Mouse (Mus musculus): ENCODE results near the gene Fam84b. TPM values are rescaled to one million over a fixed set of nuclear protein-coding genes. Genes with fewer than 3 reads are reported as not detected.
"Not testable (repeated sequence)": the region's sequence is repeated elsewhere in the genome, so short reads cannot be mapped to it uniquely, and the experiment has no call there.

Fam84b gene
- total RNA-seq (2022), result 10 to 100 TPM; 10.2 to 14.3 (median 11.9) TPM

DNA sequence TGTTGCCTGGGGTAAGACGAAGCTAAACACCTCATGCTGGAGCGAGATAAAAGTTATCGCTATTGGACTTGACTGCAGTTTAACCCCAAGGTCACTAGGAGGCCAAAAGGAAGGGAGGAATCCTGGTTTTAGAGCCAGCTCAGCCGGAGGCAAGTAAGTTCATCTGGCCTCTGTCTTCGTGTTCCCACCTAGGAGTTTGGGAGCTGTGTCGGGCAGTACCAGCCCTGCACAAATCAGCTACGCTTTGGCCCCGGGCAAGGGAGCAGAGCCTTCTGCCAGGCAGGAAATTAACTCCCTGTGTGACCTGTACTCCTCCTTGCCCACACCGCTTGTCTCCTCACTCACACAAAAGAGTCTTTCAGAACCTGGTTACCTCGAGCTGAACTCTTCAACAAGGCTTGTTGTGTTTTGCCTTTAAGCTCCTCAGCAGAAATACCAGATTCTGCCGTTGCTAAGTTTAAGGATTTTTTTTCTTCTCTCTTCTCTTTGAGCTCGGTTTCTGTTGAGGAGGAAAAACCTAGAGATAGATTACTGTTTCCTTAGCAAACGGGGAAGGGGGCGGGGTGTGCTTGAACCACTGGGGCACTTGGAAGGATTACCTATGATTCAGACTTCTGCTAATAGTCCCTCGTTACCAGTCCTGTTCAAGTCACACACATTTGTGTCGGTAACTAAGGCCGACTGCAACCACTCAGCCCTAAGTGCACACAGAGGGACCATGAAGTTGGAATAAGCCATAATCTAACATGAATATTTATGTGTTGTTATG, at the start of gene Fam84b:
Gene Fam84b (minus strand): TSS at position 548 of the 769 bp plus-strand sequence.
- no peak for DNase-seq (ENCODE audit: low spot score in 2 of 2)

GRCm38 (mm10) chr15:60898187-60898965, 44.8 kb upstream of the Fam84b start:
- DNase-seq (ENCODE audit: low spot score in 2 of 2), result no peak

DNA sequence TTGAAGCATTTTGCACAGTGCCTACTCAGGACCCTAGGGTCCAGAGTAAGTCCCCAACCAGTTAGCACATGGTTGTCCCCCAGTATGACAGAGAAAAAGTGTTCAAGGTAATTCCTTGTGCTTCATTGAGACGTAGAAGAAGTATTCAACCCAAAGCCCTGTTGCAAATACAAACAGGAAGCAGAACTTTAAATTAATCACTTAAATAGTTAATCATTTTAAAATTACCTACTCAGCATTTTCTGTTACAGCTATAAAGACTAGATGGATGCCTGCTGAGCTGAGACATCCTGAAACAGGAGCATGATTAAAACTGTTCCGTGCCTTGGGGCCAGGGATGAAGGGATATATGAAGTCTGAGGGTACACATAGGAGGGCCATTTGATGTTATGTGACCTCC, 42.5 kb upstream of the Fam84b start:
- DNase-seq (ENCODE audit: low spot score in 2 of 2), result no peak

GRCm38 (mm10) chr15:60892976-60893463, 39.4 kb upstream of the Fam84b start:
- DNase-seq (ENCODE audit: low spot score in 2 of 2), result no peak

- no peak for DNase-seq (ENCODE audit: low spot score in 2 of 2)
These were observed 35.1 kb upstream of the Fam84b start for GRCm38 (mm10) chr15:60888724-60889123.

- no peak for DNase-seq (ENCODE audit: low spot score in 2 of 2)
These were observed 22.1 kb upstream of the Fam84b start for GRCm38 (mm10) chr15:60875721-60876120.

- no peak for DNase-seq (ENCODE audit: low spot score in 2 of 2)
These were observed 8.8 kb upstream of the Fam84b start for GRCm38 (mm10) chr15:60862417-60862816.

GRCm38 (mm10) chr15:60855112-60855511, 1.5 kb upstream of the Fam84b start:
- DNase-seq (ENCODE audit: low spot score in 2 of 2), result no peak

DNA sequence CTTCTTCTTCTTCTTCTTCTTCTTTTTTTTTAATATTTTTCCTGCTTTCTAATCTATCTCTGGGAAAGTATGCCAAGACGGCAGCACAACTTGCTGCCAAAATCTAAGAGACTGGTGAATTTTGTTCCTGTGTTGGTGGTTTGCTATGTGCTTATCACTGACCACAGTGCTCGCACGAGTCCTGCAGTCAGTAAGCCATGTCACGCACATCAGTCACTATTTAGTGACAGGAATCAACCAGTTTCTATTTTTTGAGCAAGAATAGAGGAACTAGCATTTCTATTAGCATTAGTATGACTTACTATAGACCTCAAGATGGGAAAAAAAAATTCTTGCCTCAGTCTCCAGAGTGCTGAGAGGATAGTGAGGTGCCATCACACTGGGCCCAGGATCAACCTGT, 573 bp upstream of the Fam84b start:
- DNase-seq (ENCODE audit: low spot score in 2 of 2), result no peak

DNA sequence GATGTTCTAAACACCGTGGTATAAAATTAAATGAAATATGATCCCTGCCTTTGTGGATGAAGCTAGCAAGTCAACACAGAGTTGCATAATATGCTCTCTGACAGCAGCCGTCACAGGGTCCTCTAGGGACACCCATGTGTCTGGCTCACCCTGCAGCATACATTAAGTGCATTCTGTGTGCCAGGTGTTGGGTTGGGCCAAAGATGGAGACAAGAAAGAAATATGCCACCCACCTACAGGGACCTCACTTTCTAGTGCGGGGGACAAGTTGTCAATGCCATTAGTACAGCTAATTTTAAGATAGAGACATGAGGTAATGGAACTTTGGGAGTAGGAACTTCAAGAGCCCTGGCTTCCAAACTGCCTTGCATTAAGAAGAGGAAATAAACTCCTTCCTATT, 4.9 kb downstream of the Fam84b start:
- no peak for DNase-seq (ENCODE audit: low spot score in 2 of 2)

GRCm38 (mm10) chr15:60846291-60846690, 7.3 kb downstream of the Fam84b start:
- DNase-seq (ENCODE audit: low spot score in 2 of 2), result no peak

DNA sequence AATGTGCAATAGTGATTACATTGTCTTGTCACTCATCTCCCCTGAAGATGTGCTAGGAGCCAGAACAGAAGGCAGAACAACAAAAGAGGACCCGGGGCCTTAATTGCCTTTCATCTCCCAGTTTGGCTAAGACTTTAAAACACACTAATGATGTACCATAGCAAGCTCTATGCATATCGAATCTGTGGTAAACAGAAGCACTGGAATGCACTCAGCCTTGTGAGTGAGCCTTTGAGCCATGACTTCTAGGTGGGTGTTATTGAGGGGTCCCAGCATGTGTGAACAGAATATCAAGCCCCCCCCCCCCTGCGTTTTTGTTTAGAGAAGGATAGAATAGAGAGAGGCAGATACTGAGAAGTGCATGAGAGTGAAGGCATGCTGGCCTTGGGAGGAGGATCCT, 7.7 kb downstream of the Fam84b start:
- DNase-seq (ENCODE audit: low spot score in 2 of 2), result no peak

DNA sequence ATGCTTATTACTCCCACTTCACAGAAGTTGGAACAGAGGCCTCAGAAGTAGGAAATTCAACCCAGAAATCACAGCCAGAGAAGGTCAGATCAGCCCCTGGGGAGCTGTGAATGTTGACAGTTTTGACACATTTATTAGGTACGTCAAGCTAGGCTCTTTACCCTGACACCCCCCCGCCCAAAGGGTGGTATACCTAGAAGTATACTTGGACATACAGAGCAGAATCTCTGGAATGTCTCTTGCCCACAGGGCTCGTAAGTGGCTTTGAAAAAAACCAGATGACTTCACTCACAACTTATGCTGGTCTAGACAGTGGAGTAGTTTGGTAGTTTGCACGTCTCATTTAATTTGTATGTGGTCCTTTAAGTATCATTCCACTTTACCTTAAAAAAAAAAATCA, 11.8 kb downstream of the Fam84b start:
- DNase-seq (ENCODE audit: low spot score in 2 of 2), result no peak

- DNase-seq (ENCODE audit: low spot score in 2 of 2), result not testable (repeated sequence)
These were observed 12.3 kb downstream of the Fam84b start for GRCm38 (mm10) chr15:60841312-60841711.

- DNase-seq (ENCODE audit: low spot score in 2 of 2), result no peak
These were observed 13.3 kb downstream of the Fam84b start for GRCm38 (mm10) chr15:60840296-60840670.

DNA sequence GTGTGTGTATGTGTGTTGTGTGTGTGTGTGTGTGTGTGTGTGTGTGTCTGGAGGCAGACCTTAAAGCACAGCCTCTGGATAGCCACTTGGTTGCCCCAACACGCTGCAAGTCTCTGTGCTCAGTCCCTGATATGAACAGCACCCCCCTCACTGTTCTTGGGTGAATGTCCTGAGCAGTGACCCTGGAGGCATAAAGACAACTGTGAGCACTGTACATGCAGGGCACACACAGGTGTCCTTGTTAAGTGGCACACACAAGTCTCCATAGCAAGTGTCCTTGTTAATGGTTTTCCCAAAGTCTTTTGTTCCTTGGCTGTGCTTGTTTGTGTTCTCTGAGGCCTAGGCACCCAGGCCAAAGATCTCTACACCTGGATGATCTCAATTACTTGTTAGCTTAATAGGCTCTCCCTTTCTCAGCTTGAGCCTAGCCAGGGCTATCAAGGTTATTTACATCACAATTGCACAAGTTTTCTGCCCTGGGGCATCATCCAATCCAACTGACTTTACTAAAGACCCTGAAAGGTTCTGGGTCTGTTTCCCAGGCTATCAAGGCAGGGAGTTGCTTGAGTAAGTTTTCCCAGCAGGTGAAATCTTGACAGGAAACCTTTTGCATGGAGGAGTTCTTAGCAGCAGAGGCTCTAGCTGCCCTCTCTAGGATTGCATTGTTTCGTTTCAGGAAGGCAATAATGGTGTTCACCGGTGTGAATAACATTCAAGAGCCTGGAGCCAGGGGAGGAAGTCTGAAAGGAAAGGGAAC, 13.9 kb downstream of the Fam84b start:
- DNase-seq (ENCODE audit: low spot score in 2 of 2), result no peak

GRCm38 (mm10) chr15:60838135-60838534, 15.4 kb downstream of the Fam84b start:
- DNase-seq (ENCODE audit: low spot score in 2 of 2), result no peak

GRCm38 (mm10) chr15:60837719-60838118, 15.9 kb downstream of the Fam84b start:
- DNase-seq (ENCODE audit: low spot score in 2 of 2), result no peak

GRCm38 (mm10) chr15:60836321-60836720, 17.3 kb downstream of the Fam84b start:
- DNase-seq (ENCODE audit: low spot score in 2 of 2), result no peak

DNA sequence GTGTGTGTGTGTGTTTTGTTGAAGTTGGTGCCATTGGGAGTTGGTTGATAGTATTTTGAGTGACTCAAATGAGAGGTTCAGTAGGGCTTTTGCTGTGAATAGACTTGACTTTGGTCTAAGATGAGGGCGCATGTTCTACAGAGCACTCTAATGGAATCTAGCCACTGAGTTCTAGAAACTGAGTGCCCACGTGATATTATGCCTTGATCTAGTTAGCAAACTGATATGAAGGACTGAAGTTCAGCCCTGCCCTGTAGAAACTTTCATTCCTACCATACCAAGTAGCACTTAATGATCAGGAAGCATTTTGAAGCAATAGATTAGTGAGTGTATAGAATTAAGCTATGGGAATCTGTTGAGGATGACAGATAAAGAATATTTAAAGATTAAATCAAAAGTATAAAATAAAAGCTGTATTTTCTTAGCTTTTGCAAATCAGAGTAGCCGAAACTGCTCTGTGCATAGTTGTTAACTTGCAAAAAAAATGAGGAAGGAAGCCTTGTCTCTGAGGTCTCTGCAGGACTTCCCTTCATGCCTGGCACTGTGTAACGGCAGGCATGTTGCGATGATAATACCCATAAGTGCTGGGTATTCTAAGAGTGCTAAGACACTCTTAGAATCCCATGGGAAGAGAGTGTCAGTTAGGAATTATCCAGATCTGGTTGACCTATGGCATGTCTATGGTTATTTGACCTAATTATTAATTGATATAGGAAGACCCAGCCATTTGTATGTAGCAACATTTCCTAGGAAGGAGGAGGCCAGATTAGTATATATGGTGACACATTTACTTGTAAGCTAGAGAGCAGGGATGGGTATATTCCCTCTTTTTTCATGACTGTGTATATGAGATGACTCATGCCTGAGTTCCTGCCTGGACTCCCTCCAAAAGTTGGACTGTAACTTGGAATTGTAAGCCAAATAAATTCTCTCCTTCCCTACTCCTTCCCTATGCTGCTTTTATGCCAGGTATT, 18.7 kb downstream of the Fam84b start:
- DNase-seq (ENCODE audit: low spot score in 2 of 2), result no peak

All from layer of hippocampus, adult 8-10 months (tissue).